Mouse (Mus musculus): ENCODE results near the gene Arl6ip4.

GRCm38 (mm10) chr5:124114276-124115025 lies 1.4 kb upstream of the Arl6ip4 start:
- TF ChIP-seq CTCF (IDR thresholded peaks at IDR 0.05; ENCODE audit: low read depth, low read length) (no peak), POLR2A (IDR thresholded peaks at IDR 0.05; ENCODE audit: extremely low read depth, insufficient read depth, low read length) (no peak)

Data from liver, adult 2 months (tissue).